Mouse (Mus musculus): ENCODE data around the gene Cttnbp2nl.

GRCm38 (mm10) chr3:105017314-105017713 lies 35.6 kb downstream of the Cttnbp2nl start:
- TF ChIP-seq POLR2A (IDR thresholded peaks at IDR 0.05; ENCODE audit: low read depth, low read length) (no peak), CTCF (conservative IDR thresholded peaks at IDR 0.05; ENCODE audit: insufficient read depth, insufficient read length, low read depth, low read length) (no peak)

All from kidney, adult 2 months (tissue).